Mouse (Mus musculus) right cerebral cortex, postnatal 14 days (tissue): ENCODE data around the gene Ksr2.
A peak's percentile ranks its signal among the peaks of the same experiment; 100 is the strongest.

Experiments
- DNase-seq: peaks from one replicate; pipeline ENCODE4 v3.0.0; 2022

Ksr2 gene

DNA sequence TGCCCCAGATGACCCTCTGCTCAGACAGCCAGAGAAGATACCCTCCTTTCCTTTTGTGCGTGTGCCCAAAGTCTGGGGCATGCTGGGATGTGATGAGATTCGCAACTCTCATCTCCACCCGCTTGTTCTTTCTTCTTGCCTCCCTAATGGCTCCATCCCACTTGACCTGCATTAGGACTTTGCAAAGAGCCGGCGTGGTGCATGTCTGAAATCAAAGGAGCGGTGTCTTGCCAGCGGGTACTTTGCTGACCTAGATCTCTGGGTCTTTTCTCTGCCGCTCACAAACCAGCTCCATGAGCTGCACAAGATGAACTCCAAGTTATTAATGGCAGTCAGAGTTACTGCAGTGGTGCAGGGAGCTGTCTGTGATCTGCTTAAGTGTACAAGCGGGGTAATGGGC lies 290.6 kb downstream of the Ksr2 start:
- no peak for DNase-seq

- no peak for DNase-seq
Measured at GRCm38 (mm10) chr5:117706633-117707032, 292.8 kb downstream of the Ksr2 start.

DNA sequence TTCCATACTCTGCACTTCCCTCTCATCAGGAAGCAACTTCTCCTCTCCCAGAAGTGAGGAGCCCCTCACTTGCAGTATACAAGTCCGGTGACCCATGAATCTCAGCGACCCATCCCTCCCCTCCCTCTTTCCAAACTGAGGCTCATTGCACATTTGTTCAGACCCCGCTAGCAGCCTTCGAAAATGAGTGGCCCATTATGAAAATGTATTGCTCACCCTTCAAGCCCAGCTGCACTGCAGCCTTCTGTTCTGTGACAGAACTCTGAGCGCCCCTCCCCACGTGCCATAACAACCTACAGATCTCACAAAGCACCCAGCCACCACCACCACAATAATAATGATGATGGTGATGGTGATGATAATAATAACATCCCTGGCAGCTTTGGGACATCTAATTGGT lies 295.5 kb downstream of the Ksr2 start:
- no peak for DNase-seq

GRCm38 (mm10) chr5:117711636-117712035 lies 297.8 kb downstream of the Ksr2 start:
- no peak for DNase-seq

GRCm38 (mm10) chr5:117712207-117712606 lies 298.4 kb downstream of the Ksr2 start:
- peak; percentile 18 for DNase-seq

DNA sequence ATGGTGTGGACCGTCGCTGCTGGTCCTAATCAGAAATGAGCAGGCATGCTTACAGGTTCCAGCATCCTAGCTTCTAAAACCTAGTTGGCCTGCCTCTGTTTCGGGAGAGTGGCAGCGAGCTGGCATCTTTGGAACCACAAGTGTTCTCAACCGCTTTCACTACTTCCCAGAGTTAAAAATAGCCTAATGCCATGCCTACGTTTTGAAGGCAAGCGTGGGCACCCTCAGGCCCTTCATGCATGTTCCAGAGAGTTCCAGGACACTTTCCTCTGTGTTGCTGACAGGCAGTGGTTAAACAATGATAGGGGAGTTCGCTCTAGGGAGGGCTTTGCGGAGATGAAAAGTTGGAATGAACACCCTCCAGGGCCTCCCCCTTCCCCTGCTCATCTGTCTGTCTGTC lies 303.3 kb downstream of the Ksr2 start:
- no peak for DNase-seq

DNA sequence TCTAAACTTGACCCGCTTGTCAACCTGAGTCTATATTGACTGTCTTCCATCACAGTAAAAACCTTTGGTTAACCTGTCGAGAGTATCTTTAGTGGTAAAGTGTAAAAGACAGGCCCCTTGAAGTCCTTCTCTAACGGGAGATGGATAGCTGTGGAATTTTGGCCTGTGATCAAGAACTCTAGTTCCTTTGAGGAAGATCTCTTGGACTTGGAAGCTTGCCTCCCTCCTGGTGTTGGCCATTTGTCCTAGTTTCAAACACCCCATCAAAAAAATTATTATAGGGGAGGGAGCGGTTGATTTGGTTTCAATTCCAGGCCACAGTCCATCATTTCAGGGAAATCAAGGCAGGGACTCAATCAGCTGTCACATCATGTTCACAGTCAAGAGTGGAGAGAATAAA lies 309.5 kb downstream of the Ksr2 start:
- DNase-seq: no peak

- DNase-seq: no peak
Measured at GRCm38 (mm10) chr5:117726548-117726947, 312.7 kb downstream of the Ksr2 start.

GRCm38 (mm10) chr5:117727138-117727537 lies 313.3 kb downstream of the Ksr2 start:
- DNase-seq: no peak

DNA sequence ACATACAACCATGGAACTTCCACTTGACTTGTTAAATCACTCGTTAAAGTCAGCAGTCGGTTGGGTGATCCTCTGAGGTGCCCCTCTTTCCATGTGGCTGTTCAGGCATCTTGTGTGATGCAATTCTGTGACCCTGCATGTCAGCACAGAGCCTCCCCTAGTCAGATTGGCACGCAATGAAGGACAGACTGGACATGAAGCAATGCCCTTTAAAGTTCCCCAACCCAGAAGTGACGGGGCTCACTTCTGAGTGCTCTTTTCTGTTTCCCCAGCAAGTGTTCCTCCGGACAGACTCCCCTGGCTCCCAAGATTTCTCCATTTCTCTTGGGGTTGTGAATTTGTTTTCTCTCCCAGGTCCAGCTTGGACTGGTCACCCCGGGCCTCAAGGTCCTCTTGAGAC lies 317.5 kb downstream of the Ksr2 start:
- DNase-seq: no peak

GRCm38 (mm10) chr5:117744654-117745178 lies 330.9 kb downstream of the Ksr2 start:
- DNase-seq: no peak

GRCm38 (mm10) chr5:117749353-117749752 lies 335.6 kb downstream of the Ksr2 start:
- DNase-seq: no peak

- no peak for DNase-seq
Measured at GRCm38 (mm10) chr5:117757696-117758482, 344.1 kb downstream of the Ksr2 start.

- DNase-seq: no peak
Measured at GRCm38 (mm10) chr5:117761181-117761832, 347.5 kb downstream of the Ksr2 start.

GRCm38 (mm10) chr5:117764496-117764895 lies 350.7 kb downstream of the Ksr2 start:
- DNase-seq: no peak

DNA sequence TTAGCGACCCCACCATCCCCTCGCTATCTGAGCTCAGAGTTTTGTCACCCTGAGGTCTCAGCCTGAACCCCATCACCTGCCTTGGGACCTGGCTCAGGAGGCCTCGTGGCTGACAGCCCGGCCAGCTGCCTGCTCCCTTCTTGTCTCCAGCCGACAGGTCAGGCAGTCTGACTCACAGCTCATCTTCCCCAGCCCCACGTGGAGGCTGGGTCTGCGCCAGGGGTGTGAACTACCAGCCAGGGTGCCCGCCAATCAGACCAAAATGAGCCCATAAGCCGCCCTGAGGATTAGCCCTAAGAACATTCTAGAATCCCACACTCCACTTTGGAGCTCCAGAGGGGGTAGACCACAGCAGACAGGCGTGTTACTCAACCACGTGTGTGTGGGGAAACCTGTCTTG lies 365.4 kb downstream of the Ksr2 start:
- no peak for DNase-seq

DNA sequence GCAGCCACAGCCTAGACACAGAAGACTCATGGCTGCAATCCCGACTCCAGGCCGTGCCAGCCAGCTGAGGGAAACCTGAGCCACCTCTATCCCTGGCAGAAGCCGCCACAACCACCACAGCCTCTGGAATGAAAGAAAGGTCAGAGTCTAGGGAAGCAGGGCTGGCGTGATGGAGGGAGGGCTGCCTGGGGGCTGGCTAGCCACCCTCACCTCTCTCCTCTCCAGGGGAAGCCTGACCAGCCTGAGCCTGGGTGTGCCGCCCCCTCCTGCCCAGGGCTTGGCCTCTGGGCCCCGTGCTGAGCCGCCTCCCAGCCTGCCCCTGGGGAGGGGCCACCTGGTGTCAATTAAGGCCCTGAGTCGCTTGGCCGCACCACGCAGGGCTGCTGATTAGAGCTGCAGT lies 366.9 kb downstream of the Ksr2 start, which contains the start of gene Nos1:
Nos1 (plus strand) TSS at position 352 of the 400 bp plus-strand sequence.
- no peak for DNase-seq

DNA sequence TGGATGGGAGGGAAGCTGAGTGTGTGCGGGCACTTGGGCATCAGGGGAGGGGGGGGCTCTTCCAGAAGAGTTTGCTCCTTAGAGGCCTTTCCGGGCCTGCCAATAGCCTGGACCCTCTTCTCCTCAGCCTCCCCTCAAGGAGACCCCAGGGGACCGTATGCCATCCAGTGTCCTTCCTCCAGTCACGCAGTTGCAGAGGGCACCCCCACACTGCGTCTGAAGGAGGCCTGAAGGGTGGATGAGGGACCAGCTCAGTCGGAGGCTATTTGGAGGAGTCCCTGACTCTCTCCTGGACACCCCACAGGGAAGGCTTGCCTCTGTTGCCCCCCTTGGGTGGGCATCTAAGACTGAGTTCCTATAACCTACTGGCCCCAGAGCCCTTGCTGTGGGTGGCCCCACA lies 367.4 kb downstream of the Ksr2 start:
- DNase-seq: no peak

- peak; percentile 18 for DNase-seq
Measured at GRCm38 (mm10) chr5:117790071-117790470, 376.3 kb downstream of the Ksr2 start.

DNA sequence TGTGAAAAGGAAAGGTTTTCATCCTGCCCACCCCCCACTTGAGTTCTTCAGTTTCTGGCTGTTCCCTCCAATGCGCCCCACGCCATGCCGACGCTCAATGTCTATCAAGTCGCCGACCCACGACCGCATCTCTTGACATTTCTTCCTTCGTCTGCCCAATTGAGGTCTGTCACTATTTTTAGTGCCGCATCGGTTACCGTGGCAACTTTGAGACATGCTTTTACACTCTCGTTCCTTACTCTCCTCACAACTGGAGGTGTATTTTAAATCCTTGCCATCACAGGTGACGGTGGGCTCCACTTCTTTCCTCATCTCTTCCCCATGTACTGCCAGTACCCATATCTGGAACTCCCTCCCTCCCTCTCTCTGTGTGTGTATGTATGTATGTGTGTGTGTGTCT lies 378.1 kb downstream of the Ksr2 start:
- DNase-seq: peak; percentile 16

DNA sequence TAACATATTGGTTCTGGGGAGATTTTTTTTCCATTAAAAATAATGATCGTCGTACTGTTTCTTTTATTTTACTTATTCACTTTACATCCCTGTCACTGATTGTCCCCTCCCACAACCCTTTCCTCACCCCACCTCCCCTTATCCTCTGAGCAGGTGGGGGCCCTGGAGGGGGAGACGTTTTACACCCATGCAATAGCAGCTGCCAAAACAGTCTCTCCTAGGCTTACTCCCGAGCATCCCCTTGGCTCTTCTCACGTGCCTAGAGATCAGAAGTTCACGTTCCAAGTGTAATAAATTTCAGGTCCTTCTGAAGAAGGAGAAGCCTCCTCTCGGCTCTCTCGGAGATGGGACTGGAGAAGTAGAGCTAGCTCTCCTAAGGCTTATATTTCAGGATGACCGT lies 387.0 kb downstream of the Ksr2 start:
- no peak for DNase-seq

GRCm38 (mm10) chr5:117802071-117802521 lies 388.3 kb downstream of the Ksr2 start:
- DNase-seq: no peak

DNA sequence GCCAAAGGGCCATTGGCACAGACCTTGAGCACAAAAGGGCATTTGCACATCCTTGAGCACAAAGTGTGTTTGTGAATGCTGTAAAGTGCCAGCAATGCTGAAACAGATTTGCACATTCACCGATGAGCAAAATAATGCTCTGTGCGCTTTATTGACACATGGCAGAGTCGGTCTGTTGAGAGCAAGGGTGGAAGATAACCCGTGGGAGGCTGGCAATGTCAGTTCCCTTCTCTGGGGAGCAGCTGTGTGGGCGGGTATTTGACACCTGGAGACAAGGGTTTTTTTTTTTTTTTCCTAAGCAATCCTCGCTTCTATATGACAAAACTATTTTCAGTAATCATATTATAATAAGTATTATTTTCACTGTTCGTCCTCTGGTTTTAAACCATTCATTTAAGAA lies 389.8 kb downstream of the Ksr2 start:
- DNase-seq: no peak

GRCm38 (mm10) chr5:117810930-117811329 lies 397.1 kb downstream of the Ksr2 start:
- DNase-seq: no peak
